Mouse (Mus musculus): ENCODE results near the gene Gid8. TPM values are rescaled to one million over a fixed set of nuclear protein-coding genes. Genes with fewer than 3 reads are reported as not detected.
"Not testable (repeated sequence)": the region's sequence is repeated elsewhere in the genome, so short reads cannot be mapped to it uniquely, and the experiment has no call there.

Gene Gid8
- polyA plus RNA-seq, 1 experiment, result 22.8 TPM

DNA sequence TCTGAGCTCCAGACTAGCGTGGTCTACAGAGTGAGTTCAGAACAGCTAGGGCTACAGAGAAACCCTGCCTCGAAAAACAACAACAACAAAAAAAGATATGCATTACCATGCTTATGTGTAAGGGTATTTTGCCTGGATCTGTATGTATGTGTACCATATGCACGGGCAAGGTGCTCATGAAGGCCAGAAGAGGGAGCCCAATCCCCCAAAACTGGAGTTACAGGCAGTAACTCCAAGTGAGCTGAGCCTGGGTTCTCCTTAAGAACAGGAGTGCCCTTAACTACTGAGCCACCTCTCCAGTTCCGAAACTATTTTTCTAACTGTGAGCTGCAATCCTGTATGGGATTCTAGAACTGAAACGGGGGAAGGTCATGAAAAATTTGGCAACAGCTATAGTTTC is 3.9 kb upstream of the Gid8 start:
- no peak for DNase-seq (ENCODE audit: low read depth in 1 of 2, low spot score in 2 of 2)
- no peak for TF ChIP-seq CTCF (IDR thresholded peaks at IDR 0.05; ENCODE audit: extremely low read depth, insufficient read depth, insufficient read length, insufficient replicate concordance)
- TF ChIP-seq POLR2A (IDR thresholded peaks at IDR 0.05; ENCODE audit: low read depth, low read length), result no peak

DNA sequence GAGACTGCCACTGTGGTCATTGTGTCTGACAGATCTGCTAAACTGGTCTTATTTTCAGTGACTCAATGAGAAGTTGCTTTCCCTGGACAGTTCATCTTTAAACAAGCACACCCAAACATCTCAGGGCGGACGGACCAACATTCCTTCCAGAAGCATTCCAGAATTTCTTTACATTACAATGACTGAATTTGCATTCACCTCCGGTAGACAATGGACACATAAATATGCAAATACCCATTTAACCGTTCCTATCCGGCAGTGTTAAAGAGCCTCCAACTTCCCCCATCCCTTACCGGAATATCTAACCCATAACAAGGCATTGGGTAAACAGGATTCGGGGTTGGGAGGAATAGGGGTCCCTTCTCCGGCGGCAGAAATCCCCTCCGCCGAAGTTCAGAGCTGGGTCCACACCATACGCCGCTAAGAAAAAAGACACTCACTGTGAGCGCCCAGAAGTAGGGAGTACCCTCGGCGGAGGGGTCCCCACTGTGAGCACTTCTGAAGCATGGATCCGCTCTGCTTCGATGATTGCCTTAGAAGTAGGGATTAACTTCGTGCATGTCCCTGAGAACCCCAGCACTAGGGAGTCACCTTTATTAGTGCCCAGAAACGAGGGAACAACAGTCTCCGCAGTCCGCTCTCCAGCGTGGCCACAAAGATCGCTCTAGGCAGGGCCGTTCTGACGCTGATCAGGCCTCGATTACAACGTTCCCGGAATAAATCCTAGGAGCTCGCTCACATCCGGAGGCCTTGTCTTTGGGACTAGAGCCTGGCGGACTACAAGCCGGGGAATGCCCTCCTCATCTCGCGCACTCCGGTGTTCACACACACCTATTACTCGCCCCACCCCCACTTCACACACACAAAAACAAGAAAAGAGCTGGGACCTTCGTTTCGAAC is 644 bp upstream of the Gid8 start:
- DNase-seq (ENCODE audit: low read depth in 1 of 2, low spot score in 2 of 2), result no peak
- H3K4me3 ChIP-seq (ENCODE audit: extremely low read depth, insufficient read depth, insufficient read length), result peak overlapping the region; percentile 87
- no peaks in the 10 kb centered on the region for H3K27me3 ChIP-seq (ENCODE audit: control insufficient read depth, insufficient read depth, low read length)
- no peak for TF ChIP-seq POLR2A (IDR thresholded peaks at IDR 0.05; ENCODE audit: low read depth, low read length)
- TF ChIP-seq CTCF (IDR thresholded peaks at IDR 0.05; ENCODE audit: extremely low read depth, insufficient read depth, insufficient read length, insufficient replicate concordance), result no peak
- H3K27ac ChIP-seq (ENCODE audit: insufficient read depth, low read length), result peak overlapping the region; percentile 87
- peaks cover 3% of the 10 kb centered on the region; the same call in 1 of the 2 replicates for H3K36me3 ChIP-seq (ENCODE audit: control insufficient read depth, insufficient read depth, low read length)
- peaks cover 17% of the 10 kb centered on the region for H3K4me1 ChIP-seq (ENCODE audit: control insufficient read depth, insufficient read depth, insufficient read length)
- WGBS, result under 1% methylated on average over 39 of the region's 39 CpGs

More for the DNA sequence above, 3.9 kb upstream of the Gid8 start:
- H3K4me3 ChIP-seq (ENCODE audit: extremely low read depth, insufficient read depth, insufficient read length), result no peak overlapping the region
- no peak overlapping the region for H3K27ac ChIP-seq (ENCODE audit: insufficient read depth, low read length)
- H3K36me3 ChIP-seq (ENCODE audit: control insufficient read depth, insufficient read depth, low read length), result no peaks in the 10 kb centered on the region
- 95% methylated on average over 5 of the region's 5 CpGs for WGBS
- H3K4me1 ChIP-seq (ENCODE audit: control insufficient read depth, insufficient read depth, insufficient read length), result peaks cover 20% of the 10 kb centered on the region
- H3K27me3 ChIP-seq (ENCODE audit: control insufficient read depth, insufficient read depth, low read length), result no peaks in the 10 kb centered on the region

DNA sequence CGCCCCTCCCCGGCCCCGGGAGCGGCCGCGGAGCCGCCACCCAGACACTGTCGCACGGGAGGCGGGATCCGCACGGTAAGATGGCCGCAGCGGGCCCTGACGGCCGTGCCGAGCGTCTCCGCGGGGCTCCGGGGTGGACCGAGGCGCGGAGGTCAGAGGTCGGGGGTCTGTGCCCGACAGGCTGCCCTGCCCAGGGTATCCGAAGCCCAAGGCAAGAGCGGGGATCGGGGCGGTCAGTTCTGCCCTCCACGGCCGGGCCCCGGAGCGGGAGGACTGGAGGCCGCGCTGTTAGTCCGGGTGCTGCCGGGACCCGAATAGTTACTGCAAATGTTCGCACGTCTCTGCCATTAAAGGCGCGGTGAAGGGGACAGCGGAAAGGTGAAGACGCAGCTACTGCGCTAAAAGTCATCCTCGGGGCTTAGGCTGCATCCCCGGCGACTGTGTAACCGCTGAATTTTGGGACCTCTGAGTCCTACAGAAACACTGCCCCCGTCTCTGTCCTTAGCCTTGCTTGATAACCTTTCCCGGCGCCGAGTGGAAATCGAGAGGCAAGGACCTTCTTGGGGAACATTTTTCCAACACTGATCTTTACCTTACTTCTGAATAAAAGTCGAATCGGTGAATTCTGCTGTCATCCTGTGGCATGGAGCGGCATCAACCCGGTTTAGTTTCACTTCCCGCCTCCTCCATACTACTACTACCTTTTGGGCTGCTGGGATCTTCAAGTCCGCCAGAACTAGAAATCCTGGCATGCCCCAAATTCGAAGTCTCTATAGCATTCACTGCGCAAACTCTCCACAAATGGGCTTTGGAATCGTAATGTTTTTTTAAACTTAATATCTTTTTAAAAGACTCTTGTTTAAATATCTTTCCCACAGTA is 599 bp downstream of the Gid8 start:
- no peak for DNase-seq (ENCODE audit: low read depth in 1 of 2, low spot score in 2 of 2)
- no peaks in the 10 kb centered on the region for H3K27me3 ChIP-seq (ENCODE audit: control insufficient read depth, insufficient read depth, low read length)
- 2% methylated on average over 63 of the region's 64 CpGs for WGBS
- H3K27ac ChIP-seq (ENCODE audit: insufficient read depth, low read length), result peak overlapping the region; percentile 84
- TF ChIP-seq CTCF (IDR thresholded peaks at IDR 0.05; ENCODE audit: extremely low read depth, insufficient read depth, insufficient read length, insufficient replicate concordance) (no peak), POLR2A (IDR thresholded peaks at IDR 0.05; ENCODE audit: low read depth, low read length) (no peak; the same call in 1 of the 2 replicates)
- H3K4me1 ChIP-seq (ENCODE audit: control insufficient read depth, insufficient read depth, insufficient read length), result peaks cover 6% of the 10 kb centered on the region
- peaks cover 5% of the 10 kb centered on the region for H3K36me3 ChIP-seq (ENCODE audit: control insufficient read depth, insufficient read depth, low read length)
- peak overlapping the region; percentile 81 for H3K4me3 ChIP-seq (ENCODE audit: extremely low read depth, insufficient read depth, insufficient read length)

DNA sequence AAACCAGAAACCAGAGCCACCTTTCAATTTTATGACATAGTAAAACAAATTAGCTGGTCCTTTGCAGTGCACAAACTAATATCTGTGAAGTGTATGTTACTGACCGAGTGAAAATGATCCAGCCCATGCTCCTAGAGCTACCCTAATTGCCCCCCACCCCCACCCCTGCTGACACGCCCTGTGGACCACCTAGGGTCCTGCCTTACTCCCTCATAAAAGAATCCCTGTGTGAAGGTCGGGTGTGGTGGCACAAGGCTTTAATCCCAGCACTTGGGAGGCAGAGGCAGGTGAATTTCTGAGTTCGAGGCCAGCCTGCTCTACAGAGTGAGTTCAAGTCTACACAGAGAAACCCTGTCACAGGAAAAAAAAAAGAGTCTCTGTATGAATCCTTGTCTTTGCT is 1.6 kb downstream of the Gid8 start:
- peaks cover 6% of the 10 kb centered on the region for H3K4me1 ChIP-seq (ENCODE audit: control insufficient read depth, insufficient read depth, insufficient read length)
- DNase-seq (ENCODE audit: low read depth in 1 of 2, low spot score in 2 of 2), result no peak
- no peak overlapping the region for H3K4me3 ChIP-seq (ENCODE audit: extremely low read depth, insufficient read depth, insufficient read length)
- H3K27me3 ChIP-seq (ENCODE audit: control insufficient read depth, insufficient read depth, low read length), result no peaks in the 10 kb centered on the region
- WGBS, result 73% methylated on average over 4 of the region's 4 CpGs
- TF ChIP-seq POLR2A (IDR thresholded peaks at IDR 0.05; ENCODE audit: low read depth, low read length) (no peak), CTCF (IDR thresholded peaks at IDR 0.05; ENCODE audit: extremely low read depth, insufficient read depth, insufficient read length, insufficient replicate concordance) (no peak)
- peaks cover 9% of the 10 kb centered on the region for H3K36me3 ChIP-seq (ENCODE audit: control insufficient read depth, insufficient read depth, low read length)
- H3K27ac ChIP-seq (ENCODE audit: insufficient read depth, low read length), result no peak overlapping the region; the same call in 1 of the 2 replicates

DNA sequence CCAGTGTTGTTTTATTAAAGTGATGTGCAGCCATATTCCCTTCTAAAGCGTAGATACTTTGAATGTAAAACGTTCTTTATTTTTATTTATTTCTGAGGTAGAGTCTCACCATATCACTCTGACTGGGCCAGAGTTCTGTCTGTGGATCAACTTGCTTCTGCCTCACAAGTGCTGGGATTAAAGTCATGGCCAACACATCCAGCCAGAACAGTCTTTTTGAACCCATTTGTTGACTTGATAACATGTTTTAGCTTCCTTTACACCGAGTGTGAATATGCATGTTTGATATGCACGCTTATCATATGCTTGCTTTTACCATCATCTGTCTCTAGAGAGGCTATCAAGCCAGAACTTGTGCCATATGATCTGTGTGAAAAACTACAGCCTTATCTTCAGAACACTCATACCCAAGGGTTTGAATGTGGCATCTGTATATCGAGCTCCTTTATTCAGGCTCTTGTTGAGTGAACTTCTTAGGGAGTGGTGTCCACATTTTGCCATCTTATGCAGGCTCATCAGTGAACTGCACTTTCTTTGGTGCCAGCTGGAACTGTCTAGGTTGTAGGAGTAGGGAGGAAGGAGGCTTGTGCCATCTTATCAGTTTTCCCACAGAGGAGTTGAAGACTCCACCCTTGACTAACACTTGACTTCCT is 2.2 kb downstream of the Gid8 start:
- H3K36me3 ChIP-seq (ENCODE audit: control insufficient read depth, insufficient read depth, low read length), result peaks cover 15% of the 10 kb centered on the region
- TF ChIP-seq POLR2A (IDR thresholded peaks at IDR 0.05; ENCODE audit: low read depth, low read length) (no peak), CTCF (IDR thresholded peaks at IDR 0.05; ENCODE audit: extremely low read depth, insufficient read depth, insufficient read length, insufficient replicate concordance) (no peak)
- peaks cover 6% of the 10 kb centered on the region for H3K4me1 ChIP-seq (ENCODE audit: control insufficient read depth, insufficient read depth, insufficient read length)
- WGBS, result 83% methylated on average over 5 of the region's 5 CpGs
- no peak for DNase-seq (ENCODE audit: low read depth in 1 of 2, low spot score in 2 of 2)
- no peak overlapping the region for H3K27ac ChIP-seq (ENCODE audit: insufficient read depth, low read length)
- no peak overlapping the region for H3K4me3 ChIP-seq (ENCODE audit: extremely low read depth, insufficient read depth, insufficient read length)
- no peaks in the 10 kb centered on the region for H3K27me3 ChIP-seq (ENCODE audit: control insufficient read depth, insufficient read depth, low read length)

DNA sequence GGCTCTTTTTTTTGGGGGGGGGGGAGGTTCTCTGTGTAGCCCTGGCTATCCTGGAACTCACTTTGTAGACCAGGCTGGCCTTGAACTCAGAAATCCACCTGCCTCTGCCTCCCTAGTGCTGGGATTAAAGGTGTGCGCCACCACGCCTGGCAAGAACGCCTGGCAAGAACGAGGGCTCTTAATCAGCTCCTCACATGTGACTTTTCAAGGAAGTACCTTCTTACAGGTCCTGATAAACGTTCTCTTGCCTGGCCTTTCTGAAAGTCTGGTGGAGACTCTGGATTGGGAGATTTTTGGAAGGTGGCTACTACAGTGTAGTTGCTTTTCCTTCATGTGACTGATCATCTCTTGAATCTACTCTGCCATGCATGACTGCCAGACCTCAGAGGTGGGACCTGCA is 12.8 kb downstream of the Gid8 start:
- peaks cover 23% of the 10 kb centered on the region for H3K4me1 ChIP-seq (ENCODE audit: control insufficient read depth, insufficient read depth, insufficient read length)
- not testable (repeated sequence) for H3K27ac ChIP-seq (ENCODE audit: insufficient read depth, low read length); H3K27me3 ChIP-seq (ENCODE audit: control insufficient read depth, insufficient read depth, low read length); DNase-seq (ENCODE audit: low read depth in 1 of 2, low spot score in 2 of 2); H3K4me3 ChIP-seq (ENCODE audit: extremely low read depth, insufficient read depth, insufficient read length)
- H3K36me3 ChIP-seq (ENCODE audit: control insufficient read depth, insufficient read depth, low read length), result peaks cover 34% of the 10 kb centered on the region
- WGBS, result 74% methylated on average over 5 of the region's 5 CpGs
